Mouse (Mus musculus) central nervous system, embryonic 14 days (tissue): Measurements from ENCODE around the gene Gm20843. TPM values are rescaled to one million over a fixed set of nuclear protein-coding genes. Genes with fewer than 3 reads are reported as not detected.

Experiments used
- polyA plus RNA-seq: library from polyadenylated mRNA; depleted of rRNA; stranded (reverse); fragments of >200 nt; gene quantifications from 2 replicates; pipeline ENCODE4 v1.2.3, GENCODE M21; 2012; rRNA removed

Gene Gm20843
- polyA plus RNA-seq, result not detected in 2 replicates

DNA sequence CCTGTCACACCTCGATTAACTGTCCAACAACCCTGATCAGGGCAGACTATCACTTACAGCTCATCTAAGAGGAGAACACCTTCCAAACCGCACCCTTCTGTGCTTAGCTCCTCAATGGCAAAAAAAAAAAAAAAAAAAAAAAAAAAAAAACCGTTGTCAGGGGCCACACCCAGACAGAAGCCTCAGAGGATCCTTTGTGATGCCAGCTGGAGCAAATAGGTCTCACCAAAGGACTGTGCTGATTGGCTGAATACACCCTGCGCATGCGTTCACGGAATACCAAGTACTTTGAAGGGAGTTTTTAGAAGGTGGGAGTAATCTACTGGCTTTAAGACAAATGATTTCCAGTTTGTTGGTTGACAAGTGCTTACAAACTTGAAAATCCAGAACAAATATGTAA is at the start of gene Gm20843:
Gene Gm20843, minus strand, starts transcription at position 101 of the 400 bp plus-strand sequence.

